Mouse (Mus musculus) erythroblast, embryonic 14.5 days (primary cell): ENCODE data around the gene Ecel1.

Experiments
- GATA1 ChIP-seq: IDR thresholded peaks from 2 replicates; pipeline ENCODE4 v1.6.1; 2012; ENCODE audit warnings: low read length, inconsistent platforms, mixed read lengths
- TAL1 ChIP-seq: IDR thresholded peaks from 3 replicates; pipeline ENCODE4 v1.6.1; 2012; ENCODE audit warnings: low read length, inconsistent platforms, mixed read lengths

GRCm38 (mm10) chr1:87164164-87164795 is 8.0 kb upstream of the Ecel1 start:
- no peak for TF ChIP-seq TAL1
- TF ChIP-seq GATA1 = no peak
